Mouse (Mus musculus) CH12.LX (cell line): Measurements from ENCODE around the gene Mief2.

Experiments
- CTCF ChIP-seq, 2 experiments: IDR thresholded peaks in 1 of 2; conservative IDR thresholded peaks in 1 of 2; 2 replicates each; pipeline ENCODE4 v1.5.1; 2011 to 2012; ENCODE audit warnings: low read depth in 2 of 2, low read length in 2 of 2, improper control_type of control experiment in 1 of 2, inconsistent platforms in 1 of 2, mild to moderate bottlenecking in 1 of 2, moderate library complexity in 1 of 2
- EP300 ChIP-seq: IDR thresholded peaks from 2 replicates; pipeline ENCODE4 v1.6.1; 2011; ENCODE audit warnings: low read length, improper control_type of control experiment
- GABPA ChIP-seq: IDR thresholded peaks from 2 replicates; pipeline ENCODE4 v1.6.1; 2012; ENCODE audit warnings: low read depth, low read length, improper control_type of control experiment, inconsistent platforms; ENCODE audit not compliant: insufficient replicate concordance
- JUND ChIP-seq: conservative IDR thresholded peaks from 2 replicates; pipeline ENCODE4 v1.6.1; 2011; ENCODE audit warnings: low read depth, low read length, improper control_type of control experiment
- MAFK ChIP-seq: IDR thresholded peaks from 2 replicates; pipeline ENCODE4 v1.6.1; 2011; ENCODE audit warnings: low read length, improper control_type of control experiment; ENCODE audit not compliant: insufficient replicate concordance
- POLR2A ChIP-seq: IDR thresholded peaks from 2 replicates; pipeline ENCODE4 v1.6.1; 2011; ENCODE audit warnings: low read depth, mild to moderate bottlenecking, improper control_type of control experiment, low read length
- SMC3 ChIP-seq: IDR thresholded peaks from 2 replicates; pipeline ENCODE4 v1.6.1; 2011; ENCODE audit warnings: low read depth, low read length, improper control_type of control experiment
- TCF12 ChIP-seq: IDR thresholded peaks from 2 replicates; pipeline ENCODE4 v1.6.1; 2014; ENCODE audit warnings: low read depth, mild to moderate bottlenecking, inconsistent platforms, low read length, improper control_type of control experiment
- USF1 ChIP-seq: IDR thresholded peaks from 2 replicates; pipeline ENCODE4 v1.6.1; 2014; ENCODE audit warnings: low read depth, mild to moderate bottlenecking, inconsistent platforms, low read length, improper control_type of control experiment

- TF ChIP-seq JUND (no peak), MAFK (no peak), CTCF (conservative IDR thresholded peaks at IDR 0.05 in 1 of 2, IDR thresholded peaks at IDR 0.05 in 1 of 2; ENCODE audit: low read depth in 2 of 2, low read length in 2 of 2) (no peak), POLR2A (no peak), SMC3 (no peak), GABPA (no peak), TCF12 (no peak), USF1 (no peak), EP300 (no peak)
Observed at GRCm38 (mm10) chr11:60712639-60713255, 15.5 kb upstream of the Mief2 start.
